Mouse (Mus musculus) cerebellum, adult 18-20 months (tissue): Measurements from ENCODE around the gene Ift80.
A peak's percentile ranks its signal among the peaks of the same experiment; 100 is the strongest.
"Not testable (repeated sequence)": the region's sequence is repeated elsewhere in the genome, so short reads cannot be mapped to it uniquely, and the experiment has no call there.

Source experiments
- DNase-seq, 2 experiments: peaks; one replicate each; pipeline ENCODE4 v3.0.0; 2021

Gene Ift80

DNA sequence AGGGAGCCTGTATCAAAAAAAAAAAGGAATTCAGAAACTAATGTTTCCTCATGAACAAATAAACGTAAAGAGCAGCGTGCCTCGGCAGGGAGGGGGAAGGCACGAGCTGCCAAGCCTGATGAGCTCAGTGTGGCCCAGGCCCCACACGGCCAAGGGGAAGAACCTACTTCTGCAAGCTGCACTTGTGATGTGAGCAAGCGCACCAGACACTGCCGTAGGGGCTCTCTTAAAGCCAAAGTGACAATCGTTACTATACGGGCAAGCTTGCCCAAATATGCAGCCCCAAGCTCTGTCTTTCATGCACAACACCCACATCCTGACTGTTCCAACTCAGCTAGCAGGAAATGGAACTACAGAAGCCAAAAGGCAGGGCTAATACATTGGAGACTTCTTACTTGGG, 23.5 kb downstream of the Ift80 start:
- no peak for DNase-seq

DNA sequence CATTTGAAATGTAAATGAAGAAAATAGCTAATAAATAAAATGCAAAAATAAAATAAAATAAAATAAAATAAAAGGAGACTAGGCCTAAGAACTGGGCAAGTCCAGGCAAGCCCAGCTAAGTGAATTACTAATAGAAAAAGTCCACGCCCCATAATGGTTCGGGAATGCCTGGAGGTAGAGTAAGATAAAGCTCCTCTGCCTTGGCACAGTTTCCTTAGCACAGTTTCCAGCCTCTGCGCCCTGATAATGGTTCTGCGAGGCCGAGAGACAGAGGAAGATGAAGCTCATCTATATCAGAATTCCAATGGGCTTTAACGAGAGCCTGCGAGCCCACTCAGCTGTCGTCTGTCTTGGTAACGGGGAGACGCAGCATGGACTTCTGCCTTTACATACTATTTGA, 25.2 kb downstream of the Ift80 start:
- DNase-seq: no peak

DNA sequence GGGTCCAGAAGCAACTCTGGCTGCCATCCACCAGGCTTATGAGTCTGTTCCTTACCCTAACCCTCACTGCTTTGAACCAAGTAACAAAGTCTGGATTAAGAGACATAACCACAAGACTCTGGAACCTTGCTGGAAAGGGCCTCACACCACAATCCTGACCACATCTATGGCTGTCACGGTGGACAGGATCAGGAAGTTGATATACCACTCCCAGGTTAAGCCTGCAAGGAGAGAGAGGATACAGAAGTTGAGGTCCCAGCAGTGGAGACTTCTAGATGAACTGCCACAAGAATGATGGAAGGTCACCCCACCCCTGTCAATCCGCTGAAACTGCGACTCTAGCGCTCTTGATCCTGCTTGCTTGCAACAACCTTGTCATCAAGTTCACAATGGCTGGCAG, 26.7 kb downstream of the Ift80 start:
- no peak for DNase-seq

DNA sequence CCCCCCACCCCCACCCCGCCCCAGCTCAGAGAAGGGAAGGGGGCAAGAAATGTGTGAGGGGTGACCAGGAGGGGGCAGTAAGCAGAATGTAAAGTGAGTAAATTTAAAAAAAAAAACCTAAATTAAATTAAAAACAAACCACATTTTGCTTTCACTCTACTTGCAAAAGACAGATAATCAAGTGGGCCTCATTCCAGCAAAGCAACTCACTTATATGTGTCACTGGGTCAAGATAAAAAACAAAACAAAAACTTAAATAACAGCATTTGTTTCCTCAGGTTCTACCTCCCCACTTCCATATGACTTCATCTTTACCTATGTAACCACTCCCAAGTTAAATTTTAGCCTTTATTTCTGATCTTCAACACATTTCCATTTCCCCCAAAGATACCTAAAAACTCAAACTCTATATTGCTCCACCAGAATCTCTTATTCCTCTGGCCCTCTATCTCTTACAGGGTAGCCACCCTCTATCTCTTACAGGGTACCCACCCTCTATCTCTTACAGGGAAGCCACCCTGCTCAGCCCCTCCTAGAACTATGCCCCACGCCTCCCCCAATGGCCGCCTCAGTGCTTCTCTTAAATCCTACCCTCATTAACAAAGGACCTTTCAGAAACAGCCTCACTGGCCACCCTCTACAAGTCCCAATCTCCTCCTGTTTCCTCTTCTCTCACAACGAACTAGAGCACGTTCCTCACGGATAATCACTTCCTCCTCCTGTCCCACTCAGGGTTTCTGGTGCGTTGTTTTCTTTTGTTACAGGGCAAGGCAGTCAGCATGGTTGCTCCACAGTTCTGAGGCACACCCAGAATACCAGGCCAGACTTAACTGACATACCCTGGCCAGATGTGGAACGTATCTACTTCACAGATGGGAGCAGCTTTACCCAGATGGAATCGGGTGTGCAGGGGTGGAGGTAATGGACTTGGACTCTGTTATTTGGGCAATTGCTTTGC, 28.6 kb downstream of the Ift80 start:
- DNase-seq: no peak

DNA sequence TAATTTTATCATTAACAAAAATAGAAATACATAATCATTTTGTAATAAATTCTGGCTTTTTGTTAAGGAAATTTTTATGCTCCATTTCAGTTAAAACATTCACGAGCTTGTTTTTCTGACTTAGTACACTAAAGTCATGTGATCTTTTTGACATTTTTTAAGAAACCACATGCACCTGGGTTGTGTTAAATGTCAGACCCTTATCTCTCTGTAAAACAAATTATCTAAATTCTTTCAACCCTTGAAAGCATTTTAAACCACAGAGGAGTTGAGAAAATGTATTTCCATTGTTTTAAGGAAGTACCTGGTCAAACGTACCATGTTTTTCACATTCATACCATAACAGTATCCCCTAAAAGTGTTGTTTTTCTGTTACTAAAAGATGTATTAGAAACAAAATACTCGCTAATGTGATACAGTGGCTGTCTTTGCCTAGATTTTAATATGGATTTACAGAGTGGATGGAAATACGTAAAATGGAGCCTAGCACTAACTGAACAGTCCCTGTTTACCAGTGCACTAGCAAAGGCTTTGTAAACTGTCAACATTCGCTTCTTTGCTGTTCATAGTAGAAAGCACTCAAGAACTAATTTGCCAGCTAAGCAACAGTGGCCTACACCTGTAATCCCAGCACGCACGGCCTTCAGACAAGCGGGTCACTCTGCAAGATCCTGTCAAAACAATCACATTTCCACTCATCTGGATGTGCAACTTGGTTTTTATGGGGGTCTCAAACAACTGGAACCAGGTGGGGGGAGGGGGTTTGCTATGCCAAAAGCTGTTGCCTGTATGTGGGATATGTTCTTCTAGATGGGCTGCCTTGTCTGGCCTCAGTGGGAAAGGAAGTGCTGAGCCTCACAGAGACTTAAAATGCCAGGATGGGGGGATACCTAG, 29.5 kb downstream of the Ift80 start:
- DNase-seq: no peak

DNA sequence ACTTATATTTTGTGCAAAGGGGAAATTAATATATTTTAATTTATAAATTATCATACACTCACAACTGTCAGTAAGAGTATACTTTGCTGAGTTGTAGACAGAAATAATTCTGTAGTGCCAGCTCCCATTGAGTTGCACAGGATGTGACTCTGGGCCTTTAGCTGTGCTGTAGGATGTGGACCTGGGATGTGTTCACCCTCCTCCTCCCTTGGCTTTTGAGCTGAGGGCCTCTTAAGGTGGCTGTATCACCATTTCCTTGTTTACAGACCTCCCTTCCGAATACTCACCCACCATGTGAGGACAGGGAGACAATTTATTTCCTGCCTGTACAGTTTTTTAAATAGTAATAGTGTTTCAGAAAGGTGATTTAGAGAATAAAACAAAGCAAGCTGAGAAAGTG, 30.8 kb downstream of the Ift80 start:
- DNase-seq: no peak

DNA sequence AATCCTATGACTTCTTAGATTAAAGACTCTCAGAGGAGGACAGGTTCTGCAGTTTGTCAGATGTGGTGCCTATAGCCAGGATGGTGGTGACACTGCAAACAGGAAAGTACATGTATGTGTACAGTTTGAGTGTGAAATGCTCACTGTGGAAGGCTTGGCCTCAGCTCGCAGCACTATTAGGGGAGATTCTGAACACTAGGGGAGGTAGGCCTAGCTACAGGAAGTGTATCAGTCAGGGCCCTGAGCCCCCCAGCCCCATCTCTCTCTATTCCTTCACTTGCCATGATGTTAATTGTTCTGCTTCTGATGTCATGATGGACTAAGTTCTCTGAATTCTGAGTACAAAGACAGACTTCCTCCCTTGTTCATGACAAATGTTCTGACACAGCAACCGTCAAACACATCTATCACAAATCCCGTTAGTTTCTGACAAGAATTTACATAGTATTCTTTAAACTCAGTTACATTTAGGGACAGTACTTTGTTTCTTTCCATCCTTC, 35.2 kb downstream of the Ift80 start:
- DNase-seq: no peak

DNA sequence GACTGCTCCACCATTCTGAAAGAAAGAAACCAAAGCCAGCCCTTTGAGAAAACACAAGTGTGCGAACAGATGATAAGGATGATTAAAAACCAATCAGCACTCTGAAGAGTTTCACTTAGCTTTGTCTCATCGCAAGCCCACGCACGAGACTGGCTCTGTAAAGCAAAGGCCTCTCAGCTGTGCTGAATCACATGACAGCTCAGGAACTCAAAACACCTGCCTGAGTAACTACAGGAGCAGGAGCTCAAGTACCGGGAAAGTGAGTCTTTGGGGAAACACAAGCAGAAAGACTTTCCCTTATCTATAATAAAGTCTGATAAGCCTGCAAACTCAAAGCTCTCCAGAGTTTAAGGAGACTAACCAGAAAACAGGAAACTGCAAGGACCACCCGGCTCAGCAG, 37.0 kb downstream of the Ift80 start:
- DNase-seq: no peak

DNA sequence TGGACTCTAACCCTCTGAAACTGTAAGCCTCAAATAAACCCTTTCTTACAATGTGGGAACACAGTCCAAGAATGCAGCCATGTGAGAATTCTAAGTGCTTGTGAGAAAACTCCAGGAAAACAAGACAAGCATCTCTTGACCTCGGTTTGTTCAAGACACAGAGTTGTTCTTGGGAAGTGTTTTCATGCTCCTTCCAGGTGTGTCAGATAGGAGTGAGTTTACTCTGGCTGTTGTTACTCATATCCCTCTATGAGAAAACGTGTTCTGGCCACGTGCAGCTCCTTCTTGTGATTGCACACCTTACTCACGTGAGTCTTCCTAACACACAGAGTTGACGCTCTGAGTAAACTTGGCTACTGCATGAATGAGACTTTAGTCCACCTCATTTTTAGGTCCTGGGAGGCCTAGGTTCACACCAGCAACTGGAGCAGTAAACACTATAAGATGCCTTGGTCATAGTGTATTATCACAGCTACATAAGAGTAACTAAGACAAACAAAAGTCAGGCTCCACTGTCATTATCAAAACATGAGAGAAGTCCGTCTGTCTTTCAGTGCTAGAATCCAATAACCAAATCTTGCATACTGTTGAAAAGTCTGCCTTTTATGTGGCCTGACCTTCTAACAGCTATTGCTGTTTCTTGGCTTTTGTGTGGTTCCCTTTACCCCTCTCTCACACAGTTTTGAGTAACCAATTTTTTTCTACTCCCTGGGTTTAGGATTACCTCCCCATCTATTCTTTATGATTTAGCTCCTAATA, 37.7 kb downstream of the Ift80 start:
- no peak for DNase-seq

DNA sequence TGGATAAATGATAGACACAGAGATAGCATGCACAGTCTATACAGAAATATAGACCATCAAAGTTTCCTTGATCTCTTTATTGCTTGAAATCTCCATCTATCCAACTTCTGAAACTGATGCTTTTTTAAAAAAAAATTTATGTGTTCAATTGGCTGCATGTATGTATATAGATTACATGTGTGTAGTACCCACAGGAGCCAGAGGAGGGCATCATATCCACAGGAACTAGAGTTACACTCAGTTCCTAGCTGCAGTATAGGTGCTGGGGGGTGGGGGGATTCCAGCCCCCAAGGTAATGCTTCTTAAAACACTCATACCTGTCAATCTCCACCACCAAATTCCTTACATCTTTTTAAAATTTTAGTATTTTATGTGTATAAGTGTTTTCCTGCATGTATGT, 39.7 kb downstream of the Ift80 start:
- DNase-seq: no peak

DNA sequence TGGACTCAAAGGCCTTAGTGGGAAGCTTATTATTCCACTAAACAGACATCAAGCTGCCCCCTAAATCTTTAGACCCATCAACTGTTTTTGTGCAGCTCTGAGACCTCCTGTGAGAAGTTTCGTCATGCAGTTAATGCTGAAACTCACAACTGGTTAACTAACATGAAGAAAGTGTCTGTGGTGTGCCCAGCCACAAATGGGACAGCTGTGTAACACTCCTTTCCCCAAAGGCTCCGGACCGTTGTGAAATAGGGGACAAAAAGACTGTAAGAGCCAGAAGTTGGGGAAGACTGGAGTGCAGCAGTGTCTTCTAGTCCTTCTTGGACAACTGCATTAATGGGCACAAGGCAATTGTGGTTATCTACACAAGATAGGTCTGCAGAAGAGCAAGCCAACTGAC, 47.0 kb downstream of the Ift80 start:
- no peak for DNase-seq

DNA sequence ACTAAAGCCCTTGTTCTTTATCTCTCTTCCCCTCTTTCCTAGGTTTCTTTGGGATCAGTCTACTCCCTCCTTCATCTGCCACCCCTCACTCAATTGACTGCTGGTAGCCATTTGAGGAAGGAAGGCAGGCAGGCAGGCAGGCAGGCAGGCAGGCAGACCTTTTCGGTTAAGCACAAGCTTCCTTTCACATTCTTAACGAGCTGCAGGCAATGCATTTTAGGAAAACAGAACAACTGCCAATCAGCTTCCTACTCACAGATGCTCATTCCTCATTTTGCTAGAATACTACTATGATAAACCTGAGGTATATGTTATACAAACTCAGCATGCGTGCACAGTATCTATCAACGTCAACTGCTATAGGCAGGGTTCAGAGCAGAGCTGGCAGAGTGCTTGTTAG, 47.9 kb downstream of the Ift80 start:
- no peak for DNase-seq

DNA sequence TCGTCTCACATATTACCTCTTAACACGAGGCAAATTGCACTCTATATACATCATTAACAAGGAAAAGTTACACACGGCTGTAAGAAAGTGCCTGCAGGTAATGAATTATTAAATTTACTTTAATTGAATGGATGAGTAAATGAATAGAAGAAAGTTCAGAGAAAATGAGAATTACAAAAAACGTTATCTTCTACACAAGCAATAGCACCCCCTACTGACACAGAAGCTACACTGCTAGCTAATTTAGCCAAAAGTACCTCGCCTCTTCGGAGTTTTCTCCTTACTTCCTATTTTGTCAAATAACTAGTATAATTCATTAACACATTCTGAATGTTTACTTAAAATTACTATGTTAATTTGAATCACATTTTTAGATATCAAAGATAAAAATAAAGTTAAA, 49.9 kb downstream of the Ift80 start:
- peak in 1 of 2 experiments; percentile 10 for DNase-seq

DNA sequence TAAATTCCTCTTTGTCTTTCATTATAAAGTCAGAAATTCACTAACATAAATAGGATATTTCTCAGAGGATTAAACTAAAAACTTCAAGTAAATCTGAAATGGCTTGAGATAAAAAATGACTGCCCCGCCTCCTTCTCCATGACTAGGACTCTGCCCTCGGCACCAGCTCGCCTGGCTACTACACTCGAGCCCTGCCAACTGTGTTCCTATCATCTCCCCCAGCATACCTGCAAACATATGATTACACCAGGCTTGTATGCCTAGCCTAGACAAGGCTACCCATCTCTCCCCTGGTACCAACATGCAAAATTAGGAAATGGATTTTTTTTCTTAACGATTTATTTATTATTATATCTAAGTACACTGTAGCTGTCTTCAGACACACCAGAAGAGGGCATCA, 51.7 kb downstream of the Ift80 start:
- no peak for DNase-seq

DNA sequence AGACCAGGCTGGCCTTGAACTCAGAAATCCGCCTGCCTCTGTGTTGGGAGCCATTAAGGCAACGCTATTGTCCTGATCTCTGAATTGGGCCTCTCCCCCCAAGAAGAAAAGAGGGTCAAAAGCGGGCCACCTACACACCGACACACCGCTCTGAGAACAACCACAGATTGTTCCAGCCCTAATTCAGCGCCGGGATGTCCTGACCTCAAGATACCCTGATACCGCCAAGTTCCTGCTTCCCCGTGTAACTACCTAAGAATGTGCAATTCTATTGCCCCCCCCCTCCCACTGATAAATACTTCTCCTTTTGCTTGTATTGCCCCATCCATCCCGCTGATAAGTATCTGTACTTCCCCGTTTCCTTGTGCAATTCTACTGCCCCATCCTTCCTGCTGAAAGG, 52.4 kb downstream of the Ift80 start:
- DNase-seq: not testable (repeated sequence)

DNA sequence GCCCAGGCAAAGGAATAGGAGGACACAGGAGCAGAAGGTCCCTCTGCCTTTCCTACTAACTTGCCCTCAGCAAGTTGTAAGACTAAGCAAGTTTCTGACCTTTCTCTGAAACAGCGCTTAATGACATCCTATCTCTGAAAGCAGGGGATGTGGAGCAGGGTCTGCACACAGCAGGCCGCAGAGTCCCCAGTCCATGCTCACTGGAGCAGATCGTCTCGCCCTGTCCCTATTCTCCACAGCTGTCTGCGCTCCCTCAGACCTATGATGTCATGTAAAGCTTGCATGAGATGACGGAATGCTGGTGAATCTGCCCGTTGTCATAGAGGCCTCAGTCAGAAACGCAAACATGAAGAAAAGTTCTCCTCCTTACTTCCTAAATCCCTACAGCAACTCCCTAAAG, 55.0 kb downstream of the Ift80 start:
- DNase-seq: no peak

DNA sequence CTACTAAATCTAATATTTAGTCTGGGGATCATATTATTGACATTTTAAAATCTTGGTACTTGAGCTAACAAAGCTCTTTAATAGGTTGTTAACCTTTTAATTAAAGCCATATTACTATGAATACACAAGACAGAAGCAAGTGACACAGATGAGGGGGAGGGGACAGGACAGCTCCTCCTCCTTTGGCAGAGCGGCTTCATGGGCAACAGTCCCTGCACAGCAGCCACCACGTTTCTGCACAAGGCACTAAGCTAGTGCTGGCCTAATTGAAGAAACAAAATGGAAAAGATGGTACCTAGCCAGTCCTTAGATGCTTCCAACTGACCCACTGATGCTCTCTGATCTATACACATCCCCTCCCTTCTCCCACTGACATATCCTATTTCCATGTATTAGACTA, 55.5 kb downstream of the Ift80 start:
- DNase-seq: no peak

DNA sequence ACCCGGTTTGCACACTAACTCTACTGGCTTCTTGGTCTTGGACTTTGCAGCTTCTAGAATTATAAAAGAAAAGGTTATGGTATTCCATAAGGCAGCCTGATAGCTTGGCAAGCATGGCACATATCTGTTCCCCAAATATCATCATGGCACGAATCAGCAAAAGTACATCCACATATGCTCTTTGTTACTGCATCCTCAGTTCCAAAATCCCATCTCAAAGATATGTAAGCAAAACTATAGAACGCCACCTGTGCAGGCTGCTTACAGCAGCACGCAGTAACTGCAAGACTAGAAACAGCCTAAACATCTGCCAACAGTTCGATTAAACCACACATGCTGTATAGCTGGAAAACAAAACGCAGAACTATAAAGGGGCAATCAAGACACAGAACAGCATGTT, 62.5 kb downstream of the Ift80 start:
- no peak for DNase-seq

DNA sequence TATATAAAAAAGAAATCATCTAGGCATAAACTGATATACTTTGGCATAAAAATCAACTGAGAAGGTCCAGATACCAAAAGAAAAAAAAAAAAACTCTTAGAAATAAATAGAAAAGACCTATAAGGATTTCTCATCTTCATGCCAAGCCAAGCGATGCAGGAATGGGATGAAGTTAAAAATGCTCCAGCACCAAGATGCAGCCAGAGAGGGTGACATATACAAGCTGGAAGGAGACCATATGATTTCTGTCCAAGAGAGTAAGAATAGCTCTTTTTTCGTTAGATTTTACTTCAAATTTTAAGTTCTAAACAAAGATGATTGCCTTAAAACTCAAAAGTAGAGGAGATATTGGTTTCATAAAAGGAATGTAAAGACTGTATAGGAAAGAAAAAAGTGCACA, 64.1 kb downstream of the Ift80 start:
- no peak for DNase-seq

DNA sequence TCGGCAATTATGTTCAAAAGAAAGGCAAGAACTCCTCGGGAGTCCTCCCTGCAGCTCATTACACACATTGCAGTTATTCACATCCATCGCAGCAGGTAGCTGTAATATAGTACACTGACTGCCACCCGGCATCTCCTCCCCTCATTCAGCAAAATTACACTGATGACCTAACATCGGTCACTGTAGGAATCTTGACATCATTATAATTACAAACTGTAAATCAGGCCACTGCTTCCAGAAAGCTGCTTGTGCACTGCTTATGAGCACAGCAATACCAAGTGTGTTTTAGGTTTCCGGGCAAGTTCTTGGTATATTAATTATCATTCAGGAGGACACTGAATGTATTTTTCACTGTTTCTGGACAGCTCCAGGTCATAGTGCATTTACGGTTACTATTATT, 65.1 kb downstream of the Ift80 start:
- no peak for DNase-seq

DNA sequence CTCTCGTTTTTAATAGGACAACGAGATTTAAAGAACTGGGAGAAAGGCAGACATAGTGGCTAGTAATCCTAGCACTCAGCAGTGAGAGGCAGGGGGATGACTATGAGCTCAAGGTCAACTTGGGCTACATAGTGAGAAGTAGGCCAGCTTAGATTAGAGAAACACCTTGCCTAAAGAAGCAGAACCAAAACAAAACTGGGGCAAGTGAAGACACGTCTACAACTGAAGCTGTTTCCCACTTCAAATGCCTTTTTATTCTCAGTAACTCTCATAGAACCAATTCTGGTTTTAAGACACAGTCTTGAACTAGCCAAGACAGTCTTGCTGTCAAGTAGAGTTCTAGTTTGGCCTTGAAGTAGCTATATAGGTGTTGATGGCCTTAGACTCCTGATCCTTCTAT, 67.7 kb downstream of the Ift80 start:
- DNase-seq: no peak

DNA sequence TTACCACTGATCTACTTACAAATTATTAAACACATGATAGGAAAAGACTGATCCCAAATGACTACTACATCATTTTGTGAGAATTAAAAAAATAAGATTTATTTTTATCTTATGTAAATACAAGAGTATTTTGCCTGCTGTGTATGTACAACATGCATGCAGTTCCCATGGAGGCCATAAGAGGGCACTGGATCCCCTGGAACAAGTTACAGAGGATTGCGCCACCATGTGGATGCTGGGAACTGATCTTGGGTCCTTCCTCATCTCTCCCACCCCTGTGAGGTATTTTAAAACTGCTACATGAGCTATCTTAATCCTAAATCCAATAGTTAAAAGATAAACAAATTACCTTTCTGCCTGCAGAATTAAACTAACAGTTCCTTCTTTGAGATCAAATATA, 68.9 kb downstream of the Ift80 start:
- no peak for DNase-seq

DNA sequence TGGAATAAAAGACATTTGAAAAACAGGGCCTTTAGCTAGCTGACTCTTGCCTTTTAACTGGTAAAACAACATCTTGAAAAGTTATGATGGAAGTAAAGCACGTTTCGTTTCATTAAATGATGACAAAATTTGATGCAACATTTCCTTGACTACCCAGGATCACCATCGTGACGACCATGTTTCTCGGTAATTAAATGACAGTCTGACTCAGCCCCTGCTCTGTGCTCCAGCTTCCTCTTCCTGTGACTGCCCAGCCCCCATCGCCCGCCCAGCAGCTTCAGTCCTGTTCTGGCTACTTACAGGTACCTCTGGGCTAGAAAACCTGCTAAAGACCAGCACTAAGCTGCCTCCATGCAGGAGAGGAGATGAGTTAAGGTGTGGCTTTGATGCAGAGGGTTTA, 70.1 kb downstream of the Ift80 start:
- no peak for DNase-seq
